Mouse (Mus musculus): ENCODE measurements around the gene Ranbp3l.
"Not testable (repeated sequence)": the region's sequence is repeated elsewhere in the genome, so short reads cannot be mapped to it uniquely, and the experiment has no call there.

Gene Ranbp3l

DNA sequence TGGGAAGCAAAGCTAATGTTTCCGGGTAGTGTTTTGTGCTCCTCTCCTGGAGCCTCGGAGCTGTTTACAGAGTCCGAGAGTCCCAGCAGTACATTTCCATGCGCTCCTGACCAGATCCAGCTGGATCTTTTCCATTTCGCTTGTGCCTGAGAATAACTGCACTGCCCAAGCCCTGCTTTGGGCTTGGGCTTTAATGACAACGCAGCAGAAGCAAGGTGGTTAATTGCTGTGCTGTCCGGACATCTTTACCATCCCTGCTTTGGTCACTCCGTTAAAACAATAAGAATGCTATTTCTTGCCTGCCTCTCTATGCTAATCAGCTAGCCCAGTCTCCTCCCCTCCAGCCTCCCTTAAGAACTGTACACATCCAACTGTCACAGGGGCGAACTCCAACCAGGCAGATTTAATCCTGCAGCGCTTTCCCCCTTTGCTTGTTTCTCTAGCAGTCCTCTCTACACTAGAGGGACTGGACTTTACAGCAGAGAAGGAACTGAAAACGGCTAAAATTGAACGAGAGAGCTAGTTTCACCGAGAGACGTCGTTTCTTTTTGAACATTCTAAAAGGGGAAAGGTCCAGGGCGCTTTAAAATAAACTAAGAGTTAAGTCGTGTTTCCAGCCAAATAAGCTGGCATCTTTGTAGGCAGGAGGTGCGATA, at the start of gene Ranbp3l:
Ranbp3l (plus strand) TSS at position 377 of the 656 bp plus-strand sequence.
- DNase-seq (ENCODE audit: low spot score), result no peak

DNA sequence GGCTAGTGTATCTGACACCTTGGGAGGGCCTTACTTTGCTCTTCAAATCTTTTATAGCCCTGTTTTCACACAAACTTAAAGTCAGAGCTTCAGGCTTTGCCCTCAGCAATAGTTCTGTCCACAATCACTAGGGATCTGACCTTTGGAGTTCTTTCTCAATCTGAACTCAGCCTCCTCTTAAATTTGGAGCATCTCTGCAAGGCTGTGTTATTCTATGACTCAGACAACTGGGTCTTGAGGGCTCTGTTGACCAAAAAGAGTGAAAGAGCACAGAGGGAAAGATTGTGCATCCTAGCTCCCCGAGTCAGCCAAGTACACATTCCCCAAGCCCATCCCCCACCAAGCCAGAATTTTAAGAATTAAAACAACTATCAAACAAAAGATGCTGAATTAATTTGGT, 37.7 kb upstream of the Ranbp3l start:
- DNase-seq (ENCODE audit: low spot score), result no peak

DNA sequence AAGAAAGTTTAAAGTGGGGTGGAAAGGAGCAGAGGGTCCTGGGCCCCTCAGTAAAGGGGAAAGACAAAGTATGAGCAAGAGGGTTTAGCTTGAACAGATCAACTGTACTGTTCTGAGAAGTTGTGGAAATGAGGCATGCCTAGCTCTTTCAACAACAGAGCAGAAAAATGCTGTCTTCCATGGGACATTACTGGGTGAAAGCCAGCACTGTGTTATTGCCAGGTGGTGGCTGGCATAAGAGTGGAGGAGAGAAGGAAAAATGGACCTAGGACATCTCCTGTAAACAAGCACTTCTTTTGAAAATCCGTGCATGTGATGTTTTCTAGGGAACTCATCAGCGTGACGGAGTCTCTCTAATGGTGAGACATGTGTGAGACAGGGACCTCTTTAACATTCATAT, 30.8 kb upstream of the Ranbp3l start:
- no peak for DNase-seq (ENCODE audit: low spot score)

DNA sequence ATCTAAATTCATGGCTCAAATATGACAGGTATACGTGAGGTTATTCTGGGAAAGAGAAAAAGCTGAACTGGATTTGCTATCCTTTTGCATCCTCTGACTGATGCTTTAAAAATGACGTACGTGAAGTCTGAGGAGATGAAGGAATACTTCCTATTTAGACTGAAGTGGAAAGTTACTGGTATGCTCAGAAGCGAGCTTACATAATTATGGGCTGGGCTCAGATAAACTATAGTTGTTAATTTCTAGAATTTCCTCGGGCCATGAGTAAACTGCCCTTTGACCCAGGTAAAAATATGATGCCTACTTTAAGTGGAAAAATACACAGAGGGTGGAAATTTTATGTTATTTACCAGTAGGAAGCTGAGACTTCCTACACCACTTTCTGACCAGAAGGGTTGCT, 26.9 kb upstream of the Ranbp3l start:
- DNase-seq (ENCODE audit: low spot score), result no peak

DNA sequence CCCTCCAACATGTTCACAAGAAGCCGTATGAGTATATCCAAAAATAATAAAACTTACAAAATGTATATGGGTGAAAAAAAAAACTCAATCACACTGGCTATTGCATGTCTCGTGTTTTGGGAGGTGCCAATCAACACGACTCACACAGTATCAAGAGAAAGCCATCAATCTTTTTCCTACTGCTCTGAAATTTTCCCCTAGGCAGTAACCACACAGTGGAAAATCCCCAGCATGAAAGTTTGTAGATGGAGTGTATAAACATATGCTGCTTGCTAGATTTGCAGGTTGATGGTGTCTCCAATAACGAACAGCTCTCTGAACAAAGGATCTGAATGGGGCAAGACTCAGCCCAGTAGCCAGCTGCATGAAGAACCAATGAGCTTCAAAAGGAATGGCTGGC, 16.9 kb upstream of the Ranbp3l start:
- DNase-seq (ENCODE audit: low spot score), result no peak

DNA sequence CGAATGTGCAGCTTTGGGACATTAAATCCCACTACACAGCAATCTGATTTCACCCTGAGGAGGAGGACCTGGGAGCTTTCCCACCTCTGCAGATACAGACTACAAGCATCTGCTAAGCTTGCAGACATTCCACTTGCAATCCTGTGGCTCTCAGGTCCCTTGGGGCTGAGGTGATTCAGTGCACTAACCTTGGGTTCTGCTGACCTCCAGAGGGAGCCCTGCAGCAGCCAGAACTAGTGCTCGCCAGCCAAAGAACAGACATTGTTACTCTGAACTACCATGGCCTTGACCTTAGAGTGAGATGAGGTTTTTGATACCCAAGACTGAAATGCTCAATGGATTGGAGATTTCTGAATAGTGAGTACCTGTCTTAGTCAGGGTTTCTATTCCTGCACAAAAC, 4.4 kb upstream of the Ranbp3l start:
- no peak for DNase-seq (ENCODE audit: low spot score)

GRCm38 (mm10) chr15:8968229-8968595, 463 bp downstream of the Ranbp3l start:
- DNase-seq (ENCODE audit: low spot score), result no peak

GRCm38 (mm10) chr15:8969061-8969635, 1.4 kb downstream of the Ranbp3l start:
- DNase-seq (ENCODE audit: low spot score), result no peak

- no peak for DNase-seq (ENCODE audit: low spot score)
These were observed 23.5 kb downstream of the Ranbp3l start for GRCm38 (mm10) chr15:8991211-8991610.

DNA sequence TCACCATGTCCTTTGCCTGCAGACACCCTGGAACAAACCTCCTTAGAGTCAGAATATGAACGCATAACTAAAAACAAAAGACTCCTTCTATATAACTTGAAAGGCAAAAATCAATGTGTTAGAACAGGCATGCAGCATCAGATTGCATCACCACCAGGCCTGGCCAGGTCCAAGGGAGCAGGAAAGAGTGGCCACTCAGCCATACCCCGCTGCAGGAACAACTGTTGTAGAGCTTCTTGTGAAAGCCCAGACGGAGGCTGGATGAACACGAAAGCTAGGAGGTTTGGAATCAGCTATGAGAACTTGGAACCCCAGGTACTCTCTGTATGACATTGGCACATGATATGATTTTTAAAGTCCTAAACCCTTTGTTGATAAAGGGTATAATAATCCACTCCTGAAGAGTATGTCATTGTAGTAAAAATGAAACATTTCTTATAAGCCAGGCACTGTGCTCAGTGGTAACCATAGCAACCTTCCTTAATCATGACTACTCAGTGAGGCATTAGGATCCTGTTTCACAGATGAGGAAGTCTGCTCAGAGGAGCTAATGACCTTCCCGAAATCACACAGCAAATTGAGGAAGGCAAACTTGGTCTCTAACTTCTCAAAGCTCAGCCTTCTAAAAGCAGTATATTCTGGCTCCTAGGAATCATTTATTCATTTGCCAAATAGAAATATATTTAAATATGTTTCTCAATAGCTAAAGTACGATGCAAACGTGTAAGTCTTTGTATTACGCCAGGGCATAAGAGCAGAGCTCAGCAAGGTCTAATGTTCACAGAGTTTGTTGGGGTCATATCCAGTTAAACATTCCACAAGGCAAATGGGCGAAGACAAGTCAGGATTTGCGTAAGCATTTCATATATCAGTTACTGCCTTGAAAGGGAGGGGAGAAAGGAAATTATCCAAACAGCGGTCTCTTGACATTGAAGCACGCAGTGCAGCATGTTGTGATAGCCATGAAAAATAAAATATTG, 24.4 kb downstream of the Ranbp3l start:
- no peak for DNase-seq (ENCODE audit: low spot score)

DNA sequence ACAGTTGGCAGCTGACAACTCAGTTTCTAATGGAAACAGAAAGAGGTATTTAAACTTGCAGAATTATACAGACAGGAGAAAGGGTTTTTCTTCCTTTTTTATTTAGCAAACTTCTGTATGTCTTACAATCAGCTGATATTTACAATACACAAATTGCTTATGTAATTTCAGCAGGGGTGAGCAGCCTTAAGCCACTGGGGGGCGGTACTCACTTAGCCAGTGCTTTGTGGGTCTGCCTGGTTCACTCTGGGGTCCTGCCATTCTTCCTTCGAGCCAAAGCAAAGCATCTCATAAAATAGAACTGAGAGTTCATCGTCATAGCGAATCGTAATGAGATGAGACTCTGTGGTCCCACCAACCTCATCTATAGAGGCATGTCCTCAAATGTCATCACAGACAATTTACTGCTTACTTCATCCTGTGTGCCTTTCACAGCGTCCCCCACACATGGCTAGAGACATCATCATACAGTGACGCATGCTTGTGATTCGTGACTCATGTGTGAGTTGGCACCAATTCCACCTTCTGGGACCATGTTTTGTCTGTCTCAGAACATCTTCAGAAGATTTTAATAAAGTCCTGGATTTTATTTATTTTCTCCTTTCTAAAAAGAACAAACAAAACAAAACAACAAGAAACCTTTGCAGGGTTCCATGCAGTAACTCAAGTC, 27.0 kb downstream of the Ranbp3l start:
- no peak for DNase-seq (ENCODE audit: low spot score)

GRCm38 (mm10) chr15:8995490-8995889, 27.7 kb downstream of the Ranbp3l start:
- DNase-seq (ENCODE audit: low spot score), result no peak

DNA sequence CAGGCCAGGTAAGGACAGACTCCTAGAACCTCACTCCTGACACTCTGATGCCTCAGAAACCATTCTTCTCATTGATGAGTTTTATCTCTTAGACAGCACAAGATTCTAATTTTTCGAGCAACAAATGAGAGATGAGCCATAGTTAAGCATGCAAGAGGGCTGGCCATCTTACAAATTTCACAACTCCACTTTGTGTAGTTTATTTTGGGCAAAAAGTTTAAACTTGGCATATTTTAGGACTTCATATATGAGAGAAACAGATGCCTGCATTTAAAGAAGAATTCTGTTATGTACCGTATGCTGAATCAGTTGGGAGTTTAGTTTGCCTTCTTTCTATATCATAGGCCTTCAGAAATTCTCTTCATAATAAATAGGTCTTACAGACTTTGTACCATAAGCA, 35.0 kb downstream of the Ranbp3l start:
- DNase-seq (ENCODE audit: low spot score), result no peak

DNA sequence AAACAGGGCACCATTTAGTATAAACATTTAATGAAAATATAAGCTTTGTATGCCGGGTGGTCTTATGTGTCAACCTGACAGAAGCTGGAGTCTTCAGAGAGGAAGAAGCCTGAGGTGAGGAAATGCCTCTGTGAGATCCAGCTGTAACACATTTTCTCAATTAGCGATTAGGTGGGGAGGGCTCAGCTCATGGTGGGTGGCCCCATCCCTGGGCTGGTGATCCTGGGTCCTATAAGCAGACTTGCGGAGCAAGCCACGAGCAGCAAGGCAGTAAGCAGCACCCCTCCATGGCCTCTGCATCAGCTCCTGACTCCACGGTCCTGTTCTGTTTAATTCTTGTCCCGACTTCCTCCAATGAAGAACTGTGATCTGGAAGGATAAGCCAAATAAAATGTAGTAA, 41.4 kb downstream of the Ranbp3l start:
- no peak for DNase-seq (ENCODE audit: low spot score)

DNA sequence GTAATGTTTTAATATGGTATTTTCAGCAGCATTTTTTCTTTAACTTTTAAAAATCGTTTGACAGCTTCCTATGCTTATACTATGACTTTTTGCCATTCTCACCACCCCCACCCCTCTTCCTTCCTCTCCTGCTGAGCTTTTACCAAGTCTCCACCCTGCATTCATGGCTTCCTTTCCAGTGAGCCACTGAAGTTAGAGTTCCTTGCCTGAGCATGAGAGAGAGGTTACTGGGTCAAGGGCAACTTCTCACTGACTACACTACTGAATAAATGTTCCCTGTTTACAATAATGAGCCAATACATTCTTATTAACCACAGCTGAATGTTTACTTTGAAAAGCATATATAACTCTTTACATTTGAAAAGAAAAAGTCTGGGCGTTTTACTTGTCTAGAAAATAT, 46.8 kb downstream of the Ranbp3l start:
- DNase-seq (ENCODE audit: low spot score), result no peak

- DNase-seq (ENCODE audit: low spot score), result not testable (repeated sequence)
These were observed 47.7 kb downstream of the Ranbp3l start for GRCm38 (mm10) chr15:9015496-9015895.

GRCm38 (mm10) chr15:9055704-9056103, 88.0 kb downstream of the Ranbp3l start:
- DNase-seq (ENCODE audit: low spot score), result no peak

GRCm38 (mm10) chr15:9059856-9060255, 92.1 kb downstream of the Ranbp3l start:
- no peak for DNase-seq (ENCODE audit: low spot score)

- DNase-seq (ENCODE audit: low spot score), result no peak
These were observed 93.6 kb downstream of the Ranbp3l start for GRCm38 (mm10) chr15:9061150-9061882.

GRCm38 (mm10) chr15:9068881-9069280, 101.1 kb downstream of the Ranbp3l start:
- no peak for DNase-seq (ENCODE audit: low spot score)

DNA sequence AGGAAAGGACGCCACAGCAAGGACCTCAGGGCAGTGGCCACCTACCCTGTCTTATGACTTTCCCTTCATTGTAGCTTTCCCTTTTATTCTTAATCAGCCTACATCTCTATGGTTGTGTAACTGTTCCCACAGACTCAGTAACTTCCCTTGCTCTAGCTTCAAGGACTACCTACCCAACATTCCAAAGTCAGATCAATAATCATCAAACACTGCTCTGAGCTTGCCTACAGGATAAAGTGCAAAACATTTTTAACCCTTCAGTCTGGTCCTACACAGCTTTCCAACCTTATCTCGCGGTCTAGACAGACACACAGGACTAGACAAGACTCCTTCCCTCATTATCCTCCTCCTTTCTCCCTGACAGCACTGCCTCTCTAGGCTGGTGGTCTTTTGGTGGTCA, 102.6 kb downstream of the Ranbp3l start:
- DNase-seq (ENCODE audit: low spot score), result no peak

Data from urinary bladder, postnatal 14 days (tissue).